Mouse (Mus musculus): ENCODE data around the gene Ghr.
A peak's percentile ranks its signal among the peaks of the same experiment; 100 is the strongest.

Gene Ghr

DNA sequence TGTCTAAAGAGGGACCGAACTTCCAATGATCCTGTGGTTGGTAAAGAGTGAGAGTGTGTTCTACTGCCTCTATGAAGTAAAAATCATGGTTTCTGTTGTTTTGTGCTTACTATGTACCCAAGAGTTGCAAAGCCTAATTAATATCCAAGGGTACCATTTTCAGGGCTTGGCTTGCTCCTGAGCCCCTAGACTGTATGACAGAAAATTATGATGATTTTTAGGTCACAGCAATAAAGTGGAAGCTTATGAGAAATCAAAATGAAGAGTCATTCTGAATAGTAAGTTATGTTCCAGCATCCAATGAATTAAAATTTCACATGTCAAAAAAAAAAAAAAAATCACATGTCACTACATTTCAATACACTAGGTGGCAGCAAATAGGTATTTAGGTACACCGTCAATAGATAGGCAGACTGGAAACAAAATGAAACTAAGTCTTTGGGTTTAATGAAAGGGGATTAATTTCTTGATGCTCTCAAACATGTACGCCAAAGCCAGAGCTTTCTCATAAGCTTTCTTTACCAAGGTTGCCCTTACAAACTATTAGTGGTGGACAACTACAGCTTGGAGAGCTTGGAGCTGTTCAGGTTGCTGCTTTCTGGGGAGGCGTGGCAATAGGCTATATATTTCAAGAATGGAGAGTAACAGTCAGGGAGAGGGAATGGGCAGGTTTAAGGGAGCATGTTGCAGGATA lies 227.1 kb downstream of the Ghr start:
- no peak for DNase-seq

DNA sequence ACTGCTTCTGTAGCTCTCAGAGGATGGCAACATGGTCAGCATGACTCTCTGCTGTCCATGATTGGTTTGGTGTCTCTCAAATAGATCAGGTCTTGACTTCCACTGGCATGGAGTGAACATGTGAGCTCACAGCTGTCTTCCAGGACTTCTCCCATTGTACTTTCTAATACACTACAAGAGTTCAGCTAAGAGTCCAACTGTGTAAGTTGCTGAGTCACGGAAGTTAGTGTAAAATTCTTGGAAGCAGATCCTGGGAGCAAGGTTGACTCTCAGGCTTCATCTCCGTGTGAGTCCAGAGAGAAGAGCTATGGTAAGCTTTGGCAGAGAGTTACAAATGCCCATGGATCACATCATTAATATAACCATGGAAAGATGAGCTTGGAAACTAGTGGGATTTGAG lies 229.6 kb downstream of the Ghr start:
- no peak for DNase-seq

DNA sequence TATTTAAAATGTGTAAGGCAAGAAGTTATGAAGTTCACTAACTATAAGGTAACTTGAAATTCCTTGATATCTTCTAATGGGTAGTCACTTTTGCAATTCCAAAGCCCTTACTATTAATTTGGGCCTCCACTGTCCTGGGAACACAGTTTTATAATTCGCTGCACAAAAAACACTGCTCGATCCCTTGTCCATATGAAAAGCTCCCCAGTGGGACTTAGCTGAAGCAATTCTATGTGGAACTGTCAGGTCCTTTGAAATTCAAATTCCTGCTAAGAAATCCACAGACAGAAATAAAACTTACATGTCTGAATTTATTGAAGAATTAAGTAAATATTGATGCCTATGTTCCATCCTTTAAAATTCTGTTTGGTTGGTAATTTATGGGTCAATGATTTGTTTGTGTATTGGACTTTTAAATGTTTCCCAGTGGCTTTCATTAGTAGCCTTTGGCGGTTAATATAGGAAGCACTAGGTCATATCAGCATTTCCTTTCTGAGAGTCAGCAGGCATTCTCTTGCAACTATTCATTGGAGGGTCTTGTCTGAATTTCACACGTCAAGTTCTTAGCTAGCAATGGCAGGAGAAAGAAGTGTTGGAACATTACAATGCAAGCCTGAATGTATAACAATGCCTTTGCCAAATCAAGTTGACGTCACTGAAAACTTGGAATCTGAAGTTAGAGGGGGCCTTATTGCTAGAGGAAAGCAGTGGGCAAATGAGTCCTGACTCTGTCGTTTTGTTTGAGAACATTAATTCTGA lies 233.8 kb downstream of the Ghr start:
- no peak for DNase-seq

DNA sequence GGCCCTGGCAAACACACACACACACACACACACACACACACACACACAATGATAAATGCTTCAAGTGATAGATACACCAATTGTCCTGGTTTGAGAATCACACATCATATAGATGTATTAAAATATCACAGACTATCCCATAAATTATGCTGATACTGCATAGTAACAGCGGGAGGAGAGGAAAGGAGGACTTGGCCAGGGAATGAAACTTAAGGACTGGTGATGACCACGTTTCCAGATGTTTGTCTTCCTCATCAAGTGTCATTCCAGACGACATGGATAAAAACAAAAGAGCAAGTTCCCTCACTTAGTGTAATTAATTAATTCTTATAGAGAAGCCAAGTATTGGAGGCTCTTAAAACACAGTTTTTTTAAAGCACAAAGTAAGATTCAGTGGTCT lies 236.6 kb downstream of the Ghr start:
- no peak for DNase-seq

DNA sequence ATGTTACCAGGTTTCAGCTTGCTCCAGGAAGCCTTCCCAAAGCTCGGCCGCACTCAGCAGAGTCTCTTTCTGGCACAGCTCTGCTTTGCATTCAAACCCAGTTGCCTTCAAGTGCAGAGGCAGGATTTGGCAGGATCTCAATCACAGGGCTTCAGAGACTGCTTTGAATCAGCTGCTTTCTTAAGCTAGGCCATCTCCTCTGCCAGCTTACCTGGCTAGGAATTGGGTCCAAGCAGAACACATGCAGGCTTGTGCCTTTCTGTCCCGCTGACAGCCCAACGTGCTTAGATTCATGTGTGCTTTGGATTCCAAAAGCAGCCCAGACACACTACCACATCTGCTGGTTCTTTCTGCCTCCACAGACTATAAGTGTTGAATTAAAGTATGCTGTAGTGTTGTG lies 238.7 kb downstream of the Ghr start:
- DNase-seq = peak; percentile 61

DNA sequence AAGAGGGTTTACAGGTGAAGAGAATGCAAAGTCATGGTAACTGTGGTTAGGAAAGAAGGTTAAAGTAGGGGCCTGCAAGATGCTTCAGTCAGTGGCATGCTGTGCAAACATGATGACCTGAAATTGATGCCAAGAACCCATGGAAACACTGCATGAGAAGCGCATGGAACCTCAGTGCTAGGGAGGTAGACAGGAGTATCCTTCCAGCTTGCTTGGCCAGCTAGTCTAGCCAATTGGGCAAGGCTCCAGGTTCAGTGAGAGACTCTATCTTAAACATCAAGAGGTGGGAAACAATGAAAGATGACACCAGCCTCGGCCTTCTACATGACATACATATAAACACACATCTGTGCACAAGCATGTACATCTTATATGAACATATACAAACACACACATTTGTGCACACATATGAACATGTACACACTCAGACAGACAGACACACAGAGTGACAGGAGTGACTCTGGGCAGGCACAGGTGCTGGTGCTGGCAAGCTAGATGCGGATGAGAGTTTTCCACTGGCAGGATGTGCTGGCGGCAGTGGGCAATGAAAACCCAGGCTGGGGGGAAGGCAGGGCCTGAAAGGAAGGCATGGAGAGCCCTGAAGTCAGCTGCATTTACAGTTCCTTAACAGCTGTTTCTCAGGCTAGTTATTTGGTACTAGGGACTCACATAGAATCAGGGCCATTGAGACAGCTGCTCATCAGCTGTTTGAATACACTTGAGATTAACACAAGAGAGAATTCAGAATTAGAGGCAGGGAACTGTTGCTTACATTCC lies 241.3 kb downstream of the Ghr start:
- no peak for DNase-seq

DNA sequence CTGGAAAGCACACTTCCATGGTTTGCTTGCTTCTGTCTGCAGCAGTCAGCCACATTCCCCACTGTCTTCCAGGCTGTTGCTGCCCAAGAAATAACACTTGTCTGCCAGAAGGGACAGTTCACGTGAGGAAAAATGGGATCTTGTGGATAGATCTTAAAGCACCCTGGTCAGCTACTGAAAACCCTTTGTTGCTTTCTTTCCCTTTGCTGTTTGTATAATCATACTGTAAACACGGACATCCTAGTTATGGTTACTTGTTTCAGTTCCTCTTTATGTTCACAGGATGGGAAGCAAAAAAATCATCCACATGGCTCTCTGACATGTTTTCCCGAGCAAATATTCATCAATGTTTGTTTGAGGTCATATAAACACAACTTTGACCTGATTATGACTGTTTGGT lies 243.4 kb downstream of the Ghr start:
- DNase-seq = no peak

DNA sequence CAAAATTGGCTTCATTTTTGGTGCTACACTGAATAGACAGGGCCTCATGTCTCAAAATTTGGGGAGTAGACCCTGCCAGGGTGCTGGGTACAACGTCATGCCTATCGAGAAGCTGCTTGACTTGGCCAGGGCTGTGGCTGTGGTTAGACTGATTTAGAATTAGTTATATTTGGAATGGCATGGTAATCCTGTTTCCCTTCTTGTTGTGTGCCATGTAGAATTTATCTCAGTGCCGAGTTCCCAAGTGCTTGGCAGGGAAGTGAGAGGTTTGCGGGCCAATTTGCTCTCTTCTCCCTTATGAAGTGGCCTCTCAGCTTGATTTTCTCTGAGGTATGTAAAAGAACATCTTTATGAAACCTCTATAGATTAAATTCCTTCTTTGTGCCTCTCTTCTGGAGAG lies 250.8 kb downstream of the Ghr start:
- DNase-seq = no peak

DNA sequence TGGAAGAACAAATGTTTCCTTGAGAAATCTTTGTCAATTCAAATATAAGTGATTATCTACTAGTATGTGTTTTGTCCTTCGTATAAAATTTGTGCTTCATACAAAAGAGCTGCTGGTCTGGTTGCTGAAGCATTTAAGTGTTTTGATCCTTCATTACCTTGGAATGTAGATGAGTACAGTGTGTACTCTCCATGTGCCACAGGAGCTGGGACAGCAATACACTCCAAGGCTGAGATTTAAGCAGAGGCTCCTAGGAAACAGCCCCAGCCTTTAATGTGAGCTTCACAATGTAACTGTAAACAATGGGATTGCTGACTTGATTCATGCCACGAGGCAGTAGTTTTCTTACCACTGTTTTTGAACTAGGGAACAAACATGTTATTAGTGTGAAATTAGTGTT lies 251.5 kb downstream of the Ghr start:
- DNase-seq = no peak

DNA sequence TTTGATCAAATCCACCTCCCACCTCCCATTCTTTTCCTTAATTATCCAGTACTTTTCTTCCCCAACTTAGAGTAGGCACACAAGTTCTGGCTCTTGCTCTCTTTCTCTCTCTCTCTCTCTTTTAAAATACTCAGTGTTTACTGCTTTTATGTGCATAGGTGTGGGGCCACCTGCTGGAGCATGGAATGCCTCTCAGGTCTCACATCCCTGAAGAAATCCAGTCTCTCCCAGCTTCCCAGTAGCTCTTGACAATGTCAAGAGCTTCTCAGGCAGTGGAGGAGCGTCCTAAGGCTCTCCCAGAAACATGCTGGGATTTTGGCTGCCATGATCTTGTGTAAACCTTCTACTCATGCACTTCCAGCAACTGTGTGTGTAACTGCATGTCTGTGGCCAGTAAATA lies 253.0 kb downstream of the Ghr start:
- no peak for DNase-seq

DNA sequence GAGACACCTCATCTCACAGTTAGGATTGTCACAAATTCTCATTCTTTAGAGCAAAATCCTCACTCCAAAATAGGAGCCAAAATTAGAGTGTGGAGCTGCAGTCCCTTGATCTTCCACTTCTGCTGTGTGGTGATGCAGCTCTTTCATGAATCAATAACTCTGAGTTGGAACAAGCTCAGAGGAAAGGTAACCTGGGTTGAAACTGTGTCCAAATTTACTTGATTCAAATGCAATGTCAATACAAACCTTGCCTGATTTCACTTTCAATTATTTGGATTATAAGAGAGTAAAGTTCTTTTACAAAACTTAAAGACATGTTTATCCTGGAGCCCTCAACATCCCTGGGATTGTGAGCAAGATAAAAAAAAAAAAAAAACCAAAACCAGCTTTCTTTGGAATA lies 260.3 kb downstream of the Ghr start:
- DNase-seq = no peak

DNA sequence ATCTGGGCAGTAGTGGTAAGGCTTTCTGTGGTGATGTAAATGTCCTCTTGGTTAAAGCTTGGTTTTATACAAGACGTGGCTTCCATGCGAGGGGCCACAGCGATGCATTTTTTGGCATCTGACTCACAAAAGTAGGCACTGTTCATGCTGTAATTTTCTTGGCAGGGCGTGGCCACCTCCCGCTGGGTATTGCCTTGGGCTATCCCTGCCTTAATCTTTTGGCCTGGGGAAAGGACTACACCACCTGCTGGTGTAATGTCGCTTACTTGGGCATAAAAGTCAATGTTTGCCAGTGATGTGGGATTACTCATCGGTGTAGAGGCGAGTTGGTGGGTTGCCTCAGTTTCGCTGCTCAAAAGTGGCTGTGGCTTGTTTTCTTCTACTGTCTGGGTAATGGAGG lies 263.4 kb downstream of the Ghr start:
- DNase-seq = no peak

DNA sequence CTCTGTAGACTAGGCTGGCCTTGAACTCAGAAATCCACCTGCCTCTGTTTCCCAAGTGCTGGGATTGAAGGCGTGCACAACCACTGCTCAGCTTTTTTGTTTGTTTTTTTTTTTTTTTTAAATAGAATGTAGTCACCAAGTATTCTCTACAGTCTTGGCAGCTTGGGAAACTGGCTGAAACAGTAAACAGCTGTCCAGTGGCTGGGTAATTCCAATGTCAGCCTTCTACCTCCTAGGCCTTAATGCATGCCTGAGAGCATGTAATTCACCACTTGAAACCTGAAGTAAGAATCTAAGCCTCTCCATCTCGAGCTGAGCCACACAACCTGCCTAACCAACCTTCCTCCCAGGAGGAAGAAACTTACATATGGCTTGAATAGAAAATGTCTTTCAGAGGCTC lies 266.7 kb downstream of the Ghr start:
- DNase-seq = no peak

DNA sequence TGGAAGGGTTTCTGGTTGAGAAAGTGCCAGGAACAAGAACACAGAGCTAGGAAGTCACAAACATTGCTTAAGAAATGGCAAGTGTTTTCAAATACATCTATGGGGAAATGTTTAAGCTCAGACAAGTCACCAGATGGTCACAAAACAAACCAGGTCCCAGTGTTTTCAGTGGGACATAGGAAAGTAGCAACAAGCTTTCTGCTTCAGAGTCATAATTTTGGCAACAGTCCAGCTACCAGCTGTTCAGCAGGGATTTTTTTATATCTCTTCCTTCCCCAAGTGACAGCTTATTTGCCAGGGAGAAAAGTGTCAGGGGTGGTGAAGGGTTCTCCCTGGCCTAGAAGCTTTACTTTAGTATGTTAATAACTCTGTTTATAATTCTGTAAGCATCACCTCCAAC lies 270.4 kb downstream of the Ghr start:
- peak; percentile 11 for DNase-seq

DNA sequence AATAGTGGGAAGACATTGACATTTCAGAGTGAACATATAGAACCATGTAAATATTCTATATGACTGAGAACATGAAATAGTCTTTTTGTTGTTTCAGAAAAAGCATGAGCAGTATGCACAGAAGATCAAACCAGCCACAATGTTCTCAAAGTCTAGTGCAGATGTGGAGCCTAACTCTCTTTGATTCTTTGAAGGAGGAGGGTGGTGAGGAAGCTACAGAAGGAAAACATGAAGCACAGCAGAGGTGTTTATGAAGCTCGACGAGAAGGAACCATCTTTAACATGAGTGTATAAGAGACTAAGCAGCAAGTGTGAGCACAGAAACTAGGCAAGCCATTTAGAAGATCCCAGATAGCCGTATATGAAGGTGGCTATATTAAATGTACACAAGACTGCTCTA lies 273.4 kb downstream of the Ghr start:
- DNase-seq = no peak

DNA sequence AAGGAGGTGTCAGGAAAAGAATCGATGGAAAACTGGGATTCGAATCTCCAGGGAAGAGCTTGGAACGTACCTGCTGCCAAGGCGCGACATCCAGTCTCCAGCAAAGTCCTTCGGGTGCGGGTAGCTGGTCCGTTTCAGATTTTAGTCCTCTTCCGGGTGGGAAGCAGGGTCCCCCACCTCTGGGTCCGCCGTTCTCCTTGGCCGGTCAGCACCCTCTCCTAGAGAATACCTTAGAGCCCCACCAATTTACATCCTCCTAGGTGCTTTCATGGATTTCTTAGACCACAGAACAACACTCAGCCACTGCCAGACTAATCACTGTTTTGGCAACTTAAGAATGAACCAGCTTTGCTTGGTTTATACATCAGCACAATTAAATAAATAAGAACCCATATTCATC lies 279.9 kb downstream of the Ghr start, which contains the start of gene Ccdc152:
Ccdc152 (minus strand) TSS at position 101 of the 400 bp plus-strand sequence.
- no peak for DNase-seq

DNA sequence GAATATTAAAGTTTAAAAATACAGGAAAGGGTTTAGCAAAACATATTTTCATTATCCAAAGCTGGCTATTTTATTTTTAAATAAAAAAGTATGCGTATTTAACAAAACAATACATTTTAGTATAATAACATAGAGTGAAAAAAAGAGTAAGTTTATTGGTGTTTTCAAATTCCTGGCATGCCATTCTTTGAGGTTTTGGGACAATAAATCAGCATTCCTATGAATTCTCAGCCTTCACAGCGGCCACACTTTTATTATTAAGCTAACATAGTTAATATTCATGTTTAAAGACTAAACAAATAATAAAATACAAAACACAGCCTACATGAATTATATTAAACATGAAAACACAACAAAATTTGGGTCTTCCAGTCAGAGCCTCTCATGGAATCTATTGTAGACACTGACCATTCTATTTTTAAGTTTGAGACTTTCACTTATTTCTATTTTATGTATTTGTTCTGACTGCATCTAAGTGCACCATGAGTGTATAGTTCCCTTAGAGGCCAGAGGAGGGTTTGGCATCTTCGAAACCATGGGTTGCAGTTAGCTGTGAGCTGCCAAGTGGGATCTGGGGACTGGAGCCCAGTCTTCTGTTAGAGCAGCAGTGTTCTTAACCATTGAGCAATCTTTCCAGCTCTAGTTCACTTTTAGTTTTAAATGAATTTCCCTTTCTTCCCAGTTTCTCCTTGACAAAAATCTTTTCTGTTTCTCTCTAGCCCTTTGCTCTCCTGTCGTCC lies 282.8 kb downstream of the Ghr start:
- DNase-seq = no peak

DNA sequence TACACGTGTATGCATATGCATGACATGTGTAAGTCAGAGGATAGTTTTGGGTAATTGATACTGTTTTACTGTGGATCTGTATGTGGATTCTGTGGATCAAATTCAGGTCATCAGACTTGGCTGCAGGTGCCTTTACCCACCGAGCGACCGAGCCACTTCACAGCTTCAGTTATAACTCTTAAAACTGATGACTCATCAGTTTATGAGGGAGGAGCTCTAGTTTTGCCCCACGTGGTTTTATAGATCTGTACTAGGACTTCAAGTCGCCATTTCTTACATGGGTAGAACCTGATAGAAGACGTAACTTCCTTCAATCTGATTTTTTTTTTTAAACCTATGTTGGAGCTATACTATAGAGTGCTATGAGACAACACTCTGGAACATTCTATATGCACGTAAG lies 285.7 kb downstream of the Ghr start:
- no peak for DNase-seq

DNA sequence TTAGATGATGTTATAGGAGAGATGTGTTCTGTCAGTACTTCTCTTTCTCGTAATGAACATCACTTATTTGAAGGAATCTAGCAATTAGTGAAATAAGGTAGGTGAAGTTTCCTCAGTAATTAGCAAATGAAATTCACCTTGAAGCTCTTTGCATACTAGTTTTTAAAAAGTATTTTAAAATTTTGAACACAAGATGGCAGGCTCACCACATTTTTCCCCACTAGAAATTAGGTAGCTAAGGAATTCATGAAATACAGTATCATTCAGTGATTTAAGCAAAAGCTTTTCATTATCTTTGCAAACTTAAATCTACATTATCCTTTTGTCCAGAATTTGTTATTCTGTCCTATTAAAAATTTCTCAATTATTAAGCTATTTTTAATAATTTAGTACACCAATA lies 287.3 kb downstream of the Ghr start:
- no peak for DNase-seq

DNA sequence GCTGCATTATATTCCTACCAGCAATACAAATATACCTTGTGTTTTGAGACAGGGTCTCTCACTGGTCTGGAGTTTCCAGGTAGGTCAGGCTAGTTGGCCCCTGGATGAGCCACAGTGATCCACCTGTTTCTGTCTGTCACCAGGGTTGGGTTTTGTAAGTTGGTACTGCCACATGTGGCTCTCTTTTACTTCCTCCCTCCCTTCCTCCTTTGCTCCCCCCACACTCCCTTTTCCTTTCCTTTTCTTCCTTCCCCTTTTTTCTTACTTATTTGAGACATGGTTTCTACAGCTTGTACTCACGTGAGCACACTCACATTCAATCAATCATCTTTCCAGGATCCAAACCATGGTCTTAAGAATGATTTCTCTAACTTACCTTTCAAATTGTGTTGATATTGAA lies 289.8 kb downstream of the Ghr start:
- no peak for DNase-seq

DNA sequence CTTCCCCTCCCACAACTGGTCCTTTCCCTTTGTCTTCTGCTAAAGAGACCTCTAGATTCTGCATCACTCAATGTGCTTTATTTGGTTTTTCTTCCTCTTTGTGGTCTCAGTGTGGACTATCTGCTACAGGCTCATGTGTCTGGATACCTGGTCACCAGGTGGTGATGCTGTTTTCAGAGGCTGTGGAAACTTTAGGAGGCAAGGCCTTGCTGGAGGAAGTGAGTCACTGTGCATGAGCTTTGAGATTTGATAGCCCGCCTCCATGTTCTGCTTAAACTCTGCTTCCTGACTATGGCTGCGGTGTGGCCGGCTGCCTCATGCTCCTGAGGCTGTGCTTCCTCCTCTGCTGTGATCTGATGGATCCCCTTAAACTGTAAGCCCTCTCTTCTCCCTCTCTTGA lies 292.9 kb downstream of the Ghr start:
- no peak for DNase-seq

DNA sequence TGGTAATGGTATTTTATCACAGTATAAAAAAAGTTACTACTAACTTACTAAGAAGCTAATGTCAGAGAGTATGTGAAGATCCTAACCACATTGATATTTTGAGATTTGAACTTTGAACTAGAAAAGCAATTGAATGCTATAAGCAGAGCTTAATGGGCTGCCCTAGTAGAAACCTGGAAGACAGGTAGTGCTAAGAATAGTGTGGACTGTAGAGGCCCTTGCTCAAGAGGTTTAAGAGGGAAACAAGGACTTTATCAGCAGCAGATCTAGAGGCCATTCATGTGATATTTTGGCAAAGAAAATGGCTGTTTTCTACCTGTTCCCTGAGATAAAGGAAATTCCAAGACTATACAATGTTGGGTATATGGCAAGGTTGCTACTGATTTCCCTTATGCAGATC lies 297.3 kb downstream of the Ghr start:
- DNase-seq = no peak

DNA sequence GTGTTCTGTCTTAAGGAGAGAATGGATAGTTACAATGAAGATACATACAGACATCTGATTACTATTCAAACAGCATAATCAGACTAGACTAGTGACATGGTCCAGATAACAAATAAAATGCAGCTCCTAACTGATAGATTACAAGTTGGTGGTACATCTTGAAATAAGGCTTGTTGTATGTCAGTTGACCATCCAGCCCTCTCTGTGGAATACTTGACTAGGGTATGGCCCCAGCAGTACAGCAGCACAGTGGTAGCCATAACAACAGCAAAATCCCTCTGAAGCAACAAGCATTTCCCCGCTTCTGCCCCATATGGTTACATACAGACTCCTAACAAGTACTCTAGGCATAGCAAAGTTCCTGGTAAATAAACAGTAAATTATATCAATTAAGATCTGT lies 301.6 kb downstream of the Ghr start:
- no peak for DNase-seq
